Mouse (Mus musculus): ENCODE measurements at regions not wholly inside any gene's neighbourhood (a gene's known extent, or its start where the extent isn't known, plus 50 kb on each side); places are given as distances from the start of the nearest gene placed in this dataset.
"Not testable (repeated sequence)": the region's sequence is repeated elsewhere in the genome, so short reads cannot be mapped to it uniquely, and the experiment has no call there.

- in situ Hi-C loops (cut with MboI, MseI) = loop anchor here (5.0 kb wide), 1 partner anchor 72 kb away; no protein-coding TSS in a partner anchor
Measured at GRCm38 (mm10) chr13:111309848-111310692, 55.3 kb downstream of the Actbl2 start.

- in situ Hi-C loops (cut with MboI, MseI) = loop anchor here (5.0 kb wide), 1 partner anchor 72 kb away; no protein-coding TSS in a partner anchor
Measured at GRCm38 (mm10) chr13:111310693-111311045, 55.9 kb downstream of the Actbl2 start.

GRCm38 (mm10) chr13:111313506-111313905, 58.7 kb downstream of the Actbl2 start:
- in situ Hi-C loops (cut with MboI, MseI) = loop anchor here (5.0 kb wide), 1 partner anchor 69 kb away; no protein-coding TSS in a partner anchor

- in situ Hi-C loops (cut with MboI, MseI) = not testable (repeated sequence)
Measured at GRCm38 (mm10) chr13:111317876-111318275, 63.1 kb downstream of the Actbl2 start.

- in situ Hi-C loops (cut with MboI, MseI) = no loop called here
Measured at GRCm38 (mm10) chr13:111323206-111323605, 68.4 kb downstream of the Actbl2 start.

- in situ Hi-C loops (cut with MboI, MseI) = no loop called here
Measured at GRCm38 (mm10) chr13:111326096-111326665, 71.4 kb downstream of the Actbl2 start.

GRCm38 (mm10) chr13:111333035-111333434, 78.2 kb downstream of the Actbl2 start:
- in situ Hi-C loops (cut with MboI, MseI) = no loop called here

- in situ Hi-C loops (cut with MboI, MseI) = no loop called here
Measured at GRCm38 (mm10) chr13:111333851-111334250, 79.0 kb downstream of the Actbl2 start.

- in situ Hi-C loops (cut with MboI, MseI) = no loop called here
Measured at GRCm38 (mm10) chr13:111334258-111335052, 79.6 kb downstream of the Actbl2 start.

- in situ Hi-C loops (cut with MboI, MseI) = loop anchor here (10.0 kb wide), 1 partner anchor 610 kb away; no protein-coding TSS in a partner anchor
Measured at GRCm38 (mm10) chr13:111344981-111345380, 90.2 kb downstream of the Actbl2 start.

- in situ Hi-C loops (cut with MboI, MseI) = loop anchor here (10.0 kb wide), 1 partner anchor 609 kb away; no protein-coding TSS in a partner anchor
Measured at GRCm38 (mm10) chr13:111345486-111346440, 91.0 kb downstream of the Actbl2 start.

GRCm38 (mm10) chr13:111356520-111357456, 102.0 kb downstream of the Actbl2 start:
- in situ Hi-C loops (cut with MboI, MseI) = no loop called here

- in situ Hi-C loops (cut with MboI, MseI) = no loop called here
Measured at GRCm38 (mm10) chr13:111361456-111361855, 106.6 kb downstream of the Actbl2 start.

GRCm38 (mm10) chr13:111363176-111363739, 108.4 kb downstream of the Actbl2 start:
- in situ Hi-C loops (cut with MboI, MseI) = no loop called here

GRCm38 (mm10) chr13:111366871-111367270, 112.1 kb downstream of the Actbl2 start:
- in situ Hi-C loops (cut with MboI, MseI) = no loop called here

GRCm38 (mm10) chr13:111367620-111368019, 112.8 kb downstream of the Actbl2 start:
- in situ Hi-C loops (cut with MboI, MseI) = no loop called here

GRCm38 (mm10) chr13:111369916-111370315, 115.1 kb downstream of the Actbl2 start:
- in situ Hi-C loops (cut with MboI, MseI) = no loop called here

- in situ Hi-C loops (cut with MboI, MseI) = no loop called here
Measured at GRCm38 (mm10) chr13:111373281-111373680, 116.6 kb downstream of the Gpbp1 start.

GRCm38 (mm10) chr13:111373801-111374200, 116.1 kb downstream of the Gpbp1 start:
- in situ Hi-C loops (cut with MboI, MseI) = no loop called here
